Mouse (Mus musculus): Measurements from ENCODE around the gene Ncoa7. TPM values are rescaled to one million over a fixed set of nuclear protein-coding genes. Genes with fewer than 3 reads are reported as not detected.

Gene Ncoa7
- polyA plus RNA-seq (2012; rRNA removed): 47.2 and 49.9 TPM in 2 replicates

DNA sequence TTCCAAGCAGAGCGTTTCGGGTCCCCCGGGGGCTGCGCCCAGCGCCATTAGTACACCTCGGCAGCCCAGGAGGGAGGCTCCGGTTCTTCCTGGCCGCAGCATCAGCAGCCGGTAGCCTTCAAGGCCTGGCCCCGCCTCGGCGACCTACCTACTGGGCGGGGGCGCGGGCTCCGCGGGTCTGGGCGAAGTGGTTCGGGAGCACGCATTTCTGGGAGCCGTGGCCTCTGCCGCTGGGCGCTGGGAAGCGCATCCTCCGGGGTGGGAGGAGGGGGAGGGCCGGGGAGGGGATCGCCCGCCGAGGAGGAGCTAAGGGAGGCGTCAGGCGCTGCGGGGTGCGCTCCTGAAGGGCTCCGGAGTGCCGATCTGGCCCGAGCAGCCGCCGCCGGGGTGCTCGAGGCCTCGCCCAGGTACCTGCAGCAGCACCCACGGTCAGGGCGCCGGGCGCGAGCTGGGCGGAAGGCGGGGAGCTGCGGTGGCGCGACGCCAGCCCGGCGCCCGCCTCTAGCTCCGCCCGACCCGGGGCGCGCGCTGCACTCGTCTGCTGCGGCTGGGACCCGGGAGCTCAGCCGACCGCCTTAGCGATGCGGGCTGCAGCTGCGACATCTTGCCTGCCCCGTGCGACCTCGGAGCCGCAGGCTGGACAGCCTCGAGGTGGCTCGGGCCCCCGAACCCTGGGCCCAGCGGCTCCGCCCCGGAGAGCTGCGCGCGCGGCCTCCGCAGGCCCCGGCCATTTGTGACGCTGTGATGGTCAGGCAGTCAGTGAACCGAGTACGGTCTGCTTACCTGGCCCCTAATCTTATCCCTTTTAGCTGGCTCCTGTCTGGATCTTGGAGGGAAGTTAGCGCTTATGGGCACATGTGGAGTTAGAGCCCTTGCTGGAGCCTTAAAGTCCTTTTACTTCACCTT, at the start of gene Ncoa7:
Gene Ncoa7, minus strand, starts transcription at position 646 of the 906 bp plus-strand sequence.
- peaks cover 4% of the 10 kb centered on the region; the same call in 1 of the 2 replicates for H3K4me1 ChIP-seq (ENCODE audit: control insufficient read depth, insufficient read depth, low read length)
- H3K27ac ChIP-seq (ENCODE audit: insufficient read depth, low read length): peak within 1 kb of the TSS; percentile 100
- TF ChIP-seq CTCF (IDR thresholded peaks at IDR 0.05; ENCODE audit: extremely low read depth, insufficient read depth, low read length) (no peak), POLR2A (IDR thresholded peaks at IDR 0.05; ENCODE audit: extremely low read depth, insufficient read depth, low read length) (peak; percentile 28; the same call in 1 of the 2 replicates)
- peak within 1 kb of the TSS; percentile 82 for H3K4me3 ChIP-seq (ENCODE audit: insufficient read depth, low read length)

DNA sequence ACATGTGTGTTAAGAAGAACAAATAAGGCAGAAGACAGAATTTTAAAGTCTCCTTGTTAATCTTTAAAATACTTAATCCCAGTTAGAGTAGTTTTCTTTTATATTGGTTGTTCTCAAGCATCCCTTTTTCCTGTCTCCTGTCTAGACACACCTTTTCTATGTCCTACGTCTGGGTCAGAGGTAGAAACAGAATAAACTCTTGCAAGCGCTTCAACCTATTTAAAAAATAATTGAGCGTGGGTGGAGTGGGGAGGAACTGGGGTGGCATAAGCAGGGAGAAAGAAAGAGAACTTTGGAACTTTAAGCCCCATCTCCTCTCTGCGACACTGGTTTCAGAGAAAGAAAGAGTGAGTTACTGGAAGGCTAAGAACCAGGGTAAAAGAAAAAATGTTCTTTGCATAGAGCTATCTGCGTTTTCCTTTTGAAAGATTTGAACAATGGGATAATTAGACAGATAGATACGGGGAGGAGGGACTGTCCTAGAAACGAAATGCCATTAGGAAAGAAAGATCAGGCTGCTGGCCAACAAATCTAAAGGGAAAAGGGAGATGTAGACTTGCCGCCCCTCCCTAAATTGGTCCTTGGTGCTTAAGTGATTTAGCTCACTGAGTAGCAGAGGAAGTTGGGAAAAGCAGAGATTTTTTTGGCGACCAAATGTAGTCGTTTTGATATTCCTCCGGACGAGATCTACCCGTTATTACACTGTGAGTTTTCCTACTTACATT, 42.1 kb upstream of the Ncoa7 start:
- H3K4me3 ChIP-seq (ENCODE audit: insufficient read depth, low read length): no peak overlapping the region
- TF ChIP-seq CTCF (IDR thresholded peaks at IDR 0.05; ENCODE audit: extremely low read depth, insufficient read depth, low read length) (no peak), POLR2A (IDR thresholded peaks at IDR 0.05; ENCODE audit: extremely low read depth, insufficient read depth, low read length) (no peak)
- H3K4me1 ChIP-seq (ENCODE audit: control insufficient read depth, insufficient read depth, low read length): no peaks in the 10 kb centered on the region; the same call in 1 of the 2 replicates
- H3K27ac ChIP-seq (ENCODE audit: insufficient read depth, low read length): no peak overlapping the region

DNA sequence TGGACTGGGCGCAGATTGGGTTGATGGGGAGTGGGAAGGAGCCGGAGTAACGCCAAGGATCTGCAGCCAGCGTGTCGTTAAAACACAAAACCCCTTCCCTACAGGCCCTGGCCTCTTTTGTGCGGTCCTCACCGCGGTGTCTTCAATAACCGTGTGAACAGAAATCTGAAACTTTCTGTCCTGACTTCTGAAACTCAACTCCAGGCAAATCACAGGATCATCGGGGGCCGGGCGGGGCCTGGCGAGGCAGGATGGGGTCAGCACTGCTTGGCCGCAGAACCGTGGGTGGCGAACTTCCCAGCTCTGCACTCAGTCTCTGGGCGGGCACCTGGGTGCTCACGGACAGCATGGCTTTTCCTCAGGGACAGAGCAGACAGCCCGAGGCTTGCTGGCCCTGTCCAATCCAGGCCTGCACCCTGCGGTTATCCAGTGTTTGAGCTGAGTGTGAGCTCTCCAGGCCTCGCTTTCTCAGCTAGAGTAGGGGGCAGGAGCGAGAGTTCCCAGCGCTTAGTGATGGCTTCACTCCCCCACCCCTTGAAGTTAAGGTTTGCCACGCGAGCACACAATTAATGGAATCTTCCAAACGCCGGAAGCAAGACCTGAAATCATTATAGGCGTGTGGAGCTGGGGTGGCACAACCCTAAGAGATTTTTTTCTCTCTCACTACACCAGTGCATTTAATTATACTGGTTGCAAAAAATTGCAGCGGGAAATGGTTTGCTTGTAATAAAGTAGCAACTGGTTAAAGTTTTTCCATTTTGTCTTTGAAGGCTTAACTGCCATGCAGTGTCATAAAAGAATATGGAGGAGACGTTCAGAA, 41.3 kb upstream of the Ncoa7 start:
- H3K27ac ChIP-seq (ENCODE audit: insufficient read depth, low read length): no peak overlapping the region
- no peak overlapping the region; the same call in 1 of the 2 replicates for H3K4me3 ChIP-seq (ENCODE audit: insufficient read depth, low read length)
- TF ChIP-seq CTCF (IDR thresholded peaks at IDR 0.05; ENCODE audit: extremely low read depth, insufficient read depth, low read length) (no peak), POLR2A (IDR thresholded peaks at IDR 0.05; ENCODE audit: extremely low read depth, insufficient read depth, low read length) (no peak)
- H3K4me1 ChIP-seq (ENCODE audit: control insufficient read depth, insufficient read depth, low read length): no peaks in the 10 kb centered on the region; the same call in 1 of the 2 replicates

GRCm38 (mm10) chr10:30843438-30844190, 40.5 kb upstream of the Ncoa7 start:
- H3K27ac ChIP-seq (ENCODE audit: insufficient read depth, low read length): no peak overlapping the region
- no peaks in the 10 kb centered on the region; the same call in 1 of the 2 replicates for H3K4me1 ChIP-seq (ENCODE audit: control insufficient read depth, insufficient read depth, low read length)
- TF ChIP-seq CTCF (IDR thresholded peaks at IDR 0.05; ENCODE audit: extremely low read depth, insufficient read depth, low read length) (no peak), POLR2A (IDR thresholded peaks at IDR 0.05; ENCODE audit: extremely low read depth, insufficient read depth, low read length) (no peak)
- H3K4me3 ChIP-seq (ENCODE audit: insufficient read depth, low read length): peak overlapping the region; percentile 94

- peak within 1 kb of the TSS; percentile 94 for H3K4me3 ChIP-seq (ENCODE audit: insufficient read depth, low read length)
- H3K4me1 ChIP-seq (ENCODE audit: control insufficient read depth, insufficient read depth, low read length): no peaks in the 10 kb centered on the region
- no peak within 1 kb of the TSS for H3K27ac ChIP-seq (ENCODE audit: insufficient read depth, low read length)
- TF ChIP-seq CTCF (IDR thresholded peaks at IDR 0.05; ENCODE audit: extremely low read depth, insufficient read depth, low read length): no peak
- TF ChIP-seq POLR2A (IDR thresholded peaks at IDR 0.05; ENCODE audit: extremely low read depth, insufficient read depth, low read length): peak; percentile 28; the same call in 1 of the 2 replicates
Measured at GRCm38 (mm10) chr10:30842643-30843437, 39.7 kb upstream of the Ncoa7 start, which contains the start of gene Hey2. TSS of gene Hey2 (minus strand) at chr10:30842801.

DNA sequence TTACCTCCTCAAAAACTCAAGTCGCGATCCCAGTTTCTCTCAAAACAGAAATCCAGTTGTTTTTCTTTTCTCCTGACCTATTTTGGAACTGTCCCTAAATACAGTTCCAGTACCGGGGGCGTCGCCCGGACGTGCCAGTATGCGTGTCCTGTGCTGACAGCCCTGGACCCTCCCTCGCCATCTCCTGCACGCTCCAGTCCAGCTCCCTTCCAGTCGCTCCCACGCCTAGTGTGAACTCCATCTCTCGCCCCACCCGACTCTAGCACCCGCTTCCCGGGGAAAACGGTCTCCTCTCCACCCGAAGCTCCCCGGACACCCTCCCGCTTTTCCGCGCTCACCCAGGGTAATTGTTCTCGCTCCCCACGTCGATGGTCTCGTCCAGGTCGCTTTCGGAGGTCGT, 39.1 kb upstream of the Ncoa7 start:
- Histone ChIP-seq H3K4me1 (ENCODE audit: control insufficient read depth, insufficient read depth, low read length) (no peaks in the 10 kb centered on the region), H3K27ac (ENCODE audit: insufficient read depth, low read length) (no peak overlapping the region), H3K4me3 (ENCODE audit: insufficient read depth, low read length) (peak overlapping the region; percentile 94)
- TF ChIP-seq POLR2A (IDR thresholded peaks at IDR 0.05; ENCODE audit: extremely low read depth, insufficient read depth, low read length) (no peak), CTCF (IDR thresholded peaks at IDR 0.05; ENCODE audit: extremely low read depth, insufficient read depth, low read length) (no peak)

DNA sequence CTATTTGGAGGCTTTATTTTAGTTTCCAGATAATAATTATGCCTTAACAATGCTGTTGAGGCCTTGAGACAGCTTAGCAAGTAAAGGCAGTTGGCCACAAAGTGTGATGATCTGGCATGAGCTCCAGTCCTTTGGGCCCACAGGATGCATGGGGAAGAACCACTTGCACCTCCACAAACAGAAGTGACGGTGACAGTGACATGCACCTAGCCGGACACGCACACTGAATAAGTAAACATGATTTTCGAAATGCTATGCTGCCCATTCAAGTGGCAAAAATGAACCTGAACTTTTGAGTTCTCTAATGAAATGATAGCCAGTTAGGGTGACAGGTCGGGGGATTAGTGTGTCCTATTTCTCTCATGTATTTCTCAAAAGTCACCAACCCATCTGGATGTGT, 37.7 kb upstream of the Ncoa7 start:
- Histone ChIP-seq H3K4me3 (ENCODE audit: insufficient read depth, low read length) (0 out of 2 replicates have a peak overlapping the region, but pooled peaks have one; percentile 5), H3K4me1 (ENCODE audit: control insufficient read depth, insufficient read depth, low read length) (no peaks in the 10 kb centered on the region), H3K27ac (ENCODE audit: insufficient read depth, low read length) (no peak overlapping the region)
- TF ChIP-seq POLR2A (IDR thresholded peaks at IDR 0.05; ENCODE audit: extremely low read depth, insufficient read depth, low read length) (no peak), CTCF (IDR thresholded peaks at IDR 0.05; ENCODE audit: extremely low read depth, insufficient read depth, low read length) (no peak)

DNA sequence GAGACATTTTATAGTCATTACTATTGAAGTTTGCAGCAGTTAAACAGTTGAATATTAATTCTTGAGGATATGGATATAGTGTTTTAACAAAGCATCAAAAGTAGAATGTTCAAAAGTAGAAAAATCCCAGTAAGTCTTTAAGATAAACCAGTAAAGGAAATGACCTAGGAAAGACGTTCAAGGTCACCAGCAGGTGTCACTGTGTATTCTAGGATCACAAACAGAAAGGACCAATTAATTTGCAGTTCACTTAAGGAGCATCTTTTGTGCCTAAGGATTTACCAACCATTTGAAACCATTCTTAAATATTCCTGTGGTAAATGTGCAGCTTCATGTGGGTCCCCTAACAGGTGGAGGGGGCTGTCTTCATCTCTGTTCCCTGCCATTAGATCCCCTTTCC, 35.1 kb upstream of the Ncoa7 start:
- Histone ChIP-seq H3K4me3 (ENCODE audit: insufficient read depth, low read length) (no peak overlapping the region), H3K4me1 (ENCODE audit: control insufficient read depth, insufficient read depth, low read length) (no peaks in the 10 kb centered on the region), H3K27ac (ENCODE audit: insufficient read depth, low read length) (no peak overlapping the region)
- TF ChIP-seq POLR2A (IDR thresholded peaks at IDR 0.05; ENCODE audit: extremely low read depth, insufficient read depth, low read length) (no peak), CTCF (IDR thresholded peaks at IDR 0.05; ENCODE audit: extremely low read depth, insufficient read depth, low read length) (no peak)
